Mouse (Mus musculus): Measurements from ENCODE around the gene Ednra. TPM values are rescaled to one million over a fixed set of nuclear protein-coding genes. Genes with fewer than 3 reads are reported as not detected.
A peak's percentile ranks its signal among the peaks of the same experiment; 100 is the strongest.

Gene Ednra
- polyA plus RNA-seq, 1 experiment from 2014 or later, result 42.0 TPM

GRCm38 (mm10) chr8:77750407-77750806, 26.1 kb upstream of the Ednra start:
- Histone ChIP-seq H3K27ac (ENCODE audit: poor library complexity, severe bottlenecking) (no peak overlapping the region), H3K4me1 (replicated peaks) (peaks cover 7% of the 10 kb centered on the region)
- WGBS, result 74% methylated on average over 4 of the region's 4 CpGs

DNA sequence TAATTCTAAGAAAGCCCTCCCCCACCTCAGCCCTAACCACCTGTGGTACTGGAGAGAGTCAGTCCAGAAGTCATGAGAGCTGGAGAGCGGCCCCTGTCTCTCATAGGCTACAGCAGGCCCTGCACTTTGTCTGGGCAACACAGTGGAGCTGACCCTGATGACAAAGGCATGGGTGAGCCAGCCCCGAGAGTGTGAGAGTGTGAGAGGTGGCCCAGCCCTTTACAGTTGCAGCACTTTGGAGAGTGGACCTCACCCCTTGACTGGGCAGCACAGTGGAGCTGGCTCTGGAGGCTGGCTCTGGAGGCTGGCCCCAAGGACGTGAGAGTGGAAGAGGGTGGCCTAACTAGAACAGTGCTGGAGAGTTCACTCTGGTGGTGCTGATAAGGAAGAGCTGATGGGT, 20.2 kb upstream of the Ednra start:
- Histone ChIP-seq H3K27me3 (replicated peaks) (no peaks in the 10 kb centered on the region), H3K4me1 (replicated peaks) (peaks cover 7% of the 10 kb centered on the region), H3K9ac (no peak overlapping the region), H3K27ac (ENCODE audit: poor library complexity, severe bottlenecking) (no peak overlapping the region), H3K4me3 (no peak overlapping the region), H3K9me3 (replicated peaks) (no peaks in the 10 kb centered on the region), H3K36me3 (no peaks in the 10 kb centered on the region), H3K4me2 (no peak overlapping the region)
- WGBS, result 73% methylated on average over 3 of the region's 3 CpGs
- ATAC-seq (ENCODE audit: insufficient number of reproducible peaks, low FRiP score), result peak; percentile 41; the same call in 1 of the 2 replicates

More at GRCm38 (mm10) chr8:77750407-77750806, 26.1 kb upstream of the Ednra start:
- no peak overlapping the region for H3K9ac ChIP-seq
- no peak overlapping the region for H3K4me2 ChIP-seq
- no peak overlapping the region for H3K4me3 ChIP-seq
- no peaks in the 10 kb centered on the region for H3K27me3 ChIP-seq (replicated peaks)
- H3K36me3 ChIP-seq, result no peaks in the 10 kb centered on the region
- ATAC-seq (ENCODE audit: insufficient number of reproducible peaks, low FRiP score), result no peak
- no peaks in the 10 kb centered on the region for H3K9me3 ChIP-seq (replicated peaks)

DNA sequence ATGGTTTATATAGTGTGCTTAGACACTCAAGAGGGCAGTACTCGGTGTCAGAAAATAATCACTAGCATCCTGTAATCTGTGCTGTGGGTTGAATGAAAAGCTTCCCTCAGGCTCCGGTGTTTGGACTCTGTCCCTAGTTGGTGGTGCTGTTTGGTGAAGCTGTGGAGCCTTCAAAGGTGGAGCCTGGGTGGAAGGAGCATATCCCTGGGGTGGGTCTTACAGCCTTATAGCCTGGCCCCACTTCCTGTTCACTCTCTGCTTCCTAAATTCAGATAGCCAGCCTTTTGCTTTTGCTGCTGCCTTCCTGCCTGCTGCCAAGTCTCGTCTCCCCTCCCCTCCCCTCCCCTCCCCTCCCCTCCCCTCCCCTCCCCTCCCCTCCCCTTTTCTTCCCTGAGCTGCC, 18.1 kb upstream of the Ednra start:
- H3K27ac ChIP-seq (ENCODE audit: poor library complexity, severe bottlenecking), result no peak overlapping the region
- ATAC-seq (ENCODE audit: insufficient number of reproducible peaks, low FRiP score), result no peak
- H3K4me2 ChIP-seq, result no peak overlapping the region
- H3K27me3 ChIP-seq (replicated peaks), result no peaks in the 10 kb centered on the region
- no peak overlapping the region for H3K9ac ChIP-seq
- no peaks in the 10 kb centered on the region; the same call in none of the 2 replicates for H3K4me1 ChIP-seq (replicated peaks)
- H3K9me3 ChIP-seq (replicated peaks), result no peaks in the 10 kb centered on the region
- 30% methylated on average over 3 of the region's 3 CpGs for WGBS
- H3K4me3 ChIP-seq, result no peak overlapping the region
- no peaks in the 10 kb centered on the region for H3K36me3 ChIP-seq

- Histone ChIP-seq H3K9ac (no peak overlapping the region), H3K9me3 (replicated peaks) (no peaks in the 10 kb centered on the region), H3K27ac (ENCODE audit: poor library complexity, severe bottlenecking) (no peak overlapping the region), H3K27me3 (replicated peaks) (no peaks in the 10 kb centered on the region), H3K4me3 (no peak overlapping the region), H3K4me2 (no peak overlapping the region), H3K36me3 (no peaks in the 10 kb centered on the region), H3K4me1 (replicated peaks) (no peaks in the 10 kb centered on the region; the same call in none of the 2 replicates)
- no peak for ATAC-seq (ENCODE audit: insufficient number of reproducible peaks, low FRiP score)
- 77% methylated on average over 6 of the region's 6 CpGs for WGBS
These were observed 16.9 kb upstream of the Ednra start for GRCm38 (mm10) chr8:77741050-77741777.

DNA sequence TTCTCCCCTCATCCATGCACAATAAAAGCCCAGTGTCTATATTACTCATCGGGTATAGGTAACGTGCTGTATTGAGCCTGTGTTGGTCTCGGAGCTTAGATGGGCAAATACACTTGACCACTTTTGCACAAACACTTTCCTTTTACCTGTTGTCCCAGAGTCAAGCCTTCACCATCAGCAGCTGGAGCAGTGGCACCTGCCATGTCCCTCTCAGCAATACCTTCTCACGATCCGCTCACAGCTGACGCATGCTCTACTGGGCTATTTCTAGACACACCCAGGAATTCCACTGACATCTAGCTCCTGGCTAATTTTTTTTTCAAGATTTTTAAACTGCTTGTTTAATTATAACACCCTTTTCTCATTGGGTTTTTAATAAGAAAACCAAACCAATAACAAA, 14.2 kb upstream of the Ednra start:
- H3K27me3 ChIP-seq (replicated peaks), result no peaks in the 10 kb centered on the region
- H3K4me1 ChIP-seq (replicated peaks), result no peaks in the 10 kb centered on the region; the same call in none of the 2 replicates
- no peak overlapping the region for H3K4me3 ChIP-seq
- ATAC-seq (ENCODE audit: insufficient number of reproducible peaks, low FRiP score), result no peak
- H3K9me3 ChIP-seq (replicated peaks), result no peaks in the 10 kb centered on the region
- H3K9ac ChIP-seq, result no peak overlapping the region
- no peak overlapping the region for H3K4me2 ChIP-seq
- WGBS, result 72% methylated on average over 6 of the region's 6 CpGs
- no peak overlapping the region for H3K27ac ChIP-seq (ENCODE audit: poor library complexity, severe bottlenecking)
- no peaks in the 10 kb centered on the region for H3K36me3 ChIP-seq

DNA sequence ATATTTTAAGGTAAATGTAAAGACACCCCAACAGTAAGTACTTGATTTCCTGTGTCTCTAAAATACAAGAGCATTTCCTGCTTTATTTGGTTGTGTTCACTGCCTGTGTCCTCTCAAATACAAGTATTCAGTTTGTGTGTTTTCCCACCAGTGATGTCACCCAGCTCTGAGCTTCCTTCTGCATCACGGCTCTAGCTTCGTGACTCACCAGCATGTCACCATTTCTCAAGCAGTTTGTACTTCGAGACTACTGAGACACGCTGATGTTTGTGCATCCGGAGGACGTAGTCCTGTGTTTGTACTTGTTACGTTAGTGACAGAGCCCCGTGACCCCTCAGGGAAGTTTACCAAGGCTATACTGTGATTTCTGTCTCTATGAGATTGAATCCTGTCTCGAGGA, 13.1 kb upstream of the Ednra start:
- no peak for ATAC-seq (ENCODE audit: insufficient number of reproducible peaks, low FRiP score)
- H3K36me3 ChIP-seq, result no peaks in the 10 kb centered on the region
- no peaks in the 10 kb centered on the region for H3K27me3 ChIP-seq (replicated peaks)
- no peak overlapping the region for H3K9ac ChIP-seq
- peaks cover 8% of the 10 kb centered on the region for H3K9me3 ChIP-seq (replicated peaks)
- H3K4me2 ChIP-seq, result no peak overlapping the region
- no peak overlapping the region for H3K4me3 ChIP-seq
- H3K4me1 ChIP-seq (replicated peaks), result no peaks in the 10 kb centered on the region; the same call in 1 of the 2 replicates
- no peak overlapping the region for H3K27ac ChIP-seq (ENCODE audit: poor library complexity, severe bottlenecking)
- WGBS, result 67% methylated on average over 9 of the region's 9 CpGs

DNA sequence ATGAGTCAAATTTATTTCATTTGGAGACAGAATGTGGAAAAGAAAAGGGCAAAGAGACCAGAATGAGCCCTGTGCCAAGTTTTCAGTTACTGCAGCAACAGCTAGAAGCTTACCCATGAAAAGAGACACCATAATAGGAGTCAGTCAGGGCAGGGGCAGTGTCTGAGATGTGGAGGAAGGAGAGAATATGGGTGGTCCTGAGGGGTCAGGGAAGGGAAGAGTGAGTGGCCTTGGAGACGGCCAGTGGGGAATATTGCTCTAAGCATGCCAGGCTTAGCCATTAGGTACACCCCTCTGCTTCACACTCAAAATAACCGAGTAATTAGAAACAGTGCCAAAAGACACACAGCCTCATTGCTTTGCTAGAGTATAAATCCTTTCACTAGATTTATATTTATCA, 9.5 kb upstream of the Ednra start:
- no peaks in the 10 kb centered on the region for H3K27me3 ChIP-seq (replicated peaks)
- H3K9me3 ChIP-seq (replicated peaks), result peaks cover 8% of the 10 kb centered on the region
- WGBS, result 77% methylated on average over 2 of the region's 2 CpGs
- H3K4me1 ChIP-seq (replicated peaks), result no peaks in the 10 kb centered on the region; the same call in 1 of the 2 replicates
- H3K4me2 ChIP-seq, result no peak overlapping the region
- no peaks in the 10 kb centered on the region for H3K36me3 ChIP-seq
- no peak overlapping the region for H3K4me3 ChIP-seq
- H3K9ac ChIP-seq, result no peak overlapping the region
- no peak overlapping the region for H3K27ac ChIP-seq (ENCODE audit: poor library complexity, severe bottlenecking)
- no peak for ATAC-seq (ENCODE audit: insufficient number of reproducible peaks, low FRiP score)

- no peaks in the 10 kb centered on the region for H3K27me3 ChIP-seq (replicated peaks)
- no peak overlapping the region for H3K4me2 ChIP-seq
- no peak overlapping the region for H3K4me3 ChIP-seq
- H3K4me1 ChIP-seq (replicated peaks), result no peaks in the 10 kb centered on the region; the same call in 1 of the 2 replicates
- no peak overlapping the region for H3K9ac ChIP-seq
- H3K9me3 ChIP-seq (replicated peaks), result peaks cover 8% of the 10 kb centered on the region
- no peak overlapping the region for H3K27ac ChIP-seq (ENCODE audit: poor library complexity, severe bottlenecking)
- no peaks in the 10 kb centered on the region for H3K36me3 ChIP-seq
- 71% methylated on average over 3 of the region's 3 CpGs for WGBS
- ATAC-seq (ENCODE audit: insufficient number of reproducible peaks, low FRiP score), result no peak
These were observed 8.7 kb upstream of the Ednra start for GRCm38 (mm10) chr8:77732964-77733363.

GRCm38 (mm10) chr8:77725406-77725805, 1.1 kb upstream of the Ednra start:
- Histone ChIP-seq H3K9me3 (replicated peaks) (no peaks in the 10 kb centered on the region), H3K4me1 (replicated peaks) (peaks cover 27% of the 10 kb centered on the region), H3K4me2 (peak overlapping the region; percentile 74), H3K9ac (no peak overlapping the region), H3K36me3 (no peaks in the 10 kb centered on the region), H3K27ac (ENCODE audit: poor library complexity, severe bottlenecking) (peak overlapping the region; percentile 98), H3K4me3 (no peak overlapping the region), H3K27me3 (replicated peaks) (no peaks in the 10 kb centered on the region)
- no peak for ATAC-seq (ENCODE audit: insufficient number of reproducible peaks, low FRiP score)
- 55% methylated on average over 5 of the region's 5 CpGs for WGBS

DNA sequence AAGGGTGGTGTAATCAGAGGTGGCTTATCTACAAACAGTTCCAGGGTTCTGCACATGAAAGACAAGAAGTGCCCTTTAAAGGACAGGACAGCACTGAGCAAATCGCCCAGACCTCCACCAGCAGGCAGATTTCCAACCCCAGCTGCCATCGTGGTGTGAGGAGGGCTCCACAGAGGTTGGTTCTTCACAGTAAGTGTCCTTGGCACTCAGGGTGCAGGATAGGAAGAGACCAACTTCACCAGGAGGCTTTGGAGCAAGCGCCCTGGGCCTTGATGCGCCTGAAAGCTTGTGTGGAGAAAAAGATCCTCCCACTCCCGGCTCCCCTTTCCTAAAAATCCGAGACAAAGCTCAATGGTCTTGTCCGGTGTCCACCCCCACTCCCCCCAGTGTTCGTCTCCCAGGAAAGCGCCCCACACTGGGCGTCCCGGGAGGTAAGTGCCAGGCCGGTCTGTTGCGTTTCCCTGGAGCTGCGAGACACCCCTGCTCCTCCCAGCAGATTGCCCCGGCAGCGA, 674 bp downstream of the Ednra start:
- WGBS, result 1% methylated on average over 16 of the region's 16 CpGs
- Histone ChIP-seq H3K4me2 (peak overlapping the region; percentile 74), H3K4me1 (replicated peaks) (peaks cover 43% of the 10 kb centered on the region), H3K4me3 (peak overlapping the region; percentile 76), H3K27ac (ENCODE audit: poor library complexity, severe bottlenecking) (peak overlapping the region; percentile 98), H3K9ac (peak overlapping the region; percentile 90), H3K27me3 (replicated peaks) (no peaks in the 10 kb centered on the region), H3K9me3 (replicated peaks) (no peaks in the 10 kb centered on the region), H3K36me3 (peaks cover 5% of the 10 kb centered on the region)
- peak; percentile 68 for ATAC-seq (ENCODE audit: insufficient number of reproducible peaks, low FRiP score)

GRCm38 (mm10) chr8:77723018-77723417, 1.2 kb downstream of the Ednra start:
- peak overlapping the region; percentile 98 for H3K27ac ChIP-seq (ENCODE audit: poor library complexity, severe bottlenecking)
- H3K4me2 ChIP-seq, result peak overlapping the region; percentile 74
- peaks cover 43% of the 10 kb centered on the region for H3K4me1 ChIP-seq (replicated peaks)
- no peak for ATAC-seq (ENCODE audit: insufficient number of reproducible peaks, low FRiP score)
- no peaks in the 10 kb centered on the region for H3K27me3 ChIP-seq (replicated peaks)
- H3K9me3 ChIP-seq (replicated peaks), result no peaks in the 10 kb centered on the region
- H3K36me3 ChIP-seq, result peaks cover 5% of the 10 kb centered on the region
- WGBS, result 61% methylated on average over 4 of the region's 4 CpGs
- H3K9ac ChIP-seq, result peak overlapping the region; percentile 90
- peak overlapping the region; percentile 76 for H3K4me3 ChIP-seq

Measured in heart, embryonic 12.5 days (tissue).